Mouse (Mus musculus) kidney, adult 9 months (tissue): ENCODE data around the gene Gm29427.
A peak's percentile ranks its signal among the peaks of the same experiment; 100 is the strongest.

Experiments used
- DNase-seq: peaks from one replicate; pipeline ENCODE4 v3.0.0; 2022

Gene Gm29427

DNA sequence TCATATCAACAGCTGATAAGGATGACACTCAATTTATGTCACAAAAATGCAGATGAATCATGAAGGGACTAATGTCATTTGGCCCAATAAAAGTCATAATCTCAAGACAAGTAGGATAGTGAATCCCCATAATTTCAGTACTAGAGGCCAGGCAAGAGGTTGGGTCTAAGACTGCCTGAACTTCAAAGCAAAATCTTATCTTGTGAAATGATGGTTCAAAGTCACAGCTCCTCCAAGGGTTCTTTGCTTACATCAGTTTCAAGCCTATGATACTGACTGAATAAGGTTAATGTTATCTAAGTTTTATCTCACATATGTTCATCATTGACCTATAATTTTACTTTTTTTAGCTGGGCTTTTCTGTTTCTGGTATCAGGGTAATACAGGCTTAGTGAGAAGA lies 74.6 kb downstream of the Gm29427 start:
- no peak for DNase-seq

GRCm38 (mm10) chr1:130633761-130634410 lies 81.7 kb downstream of the Gm29427 start:
- peak; percentile 69 for DNase-seq

- no peak for DNase-seq
Measured at GRCm38 (mm10) chr1:130633316-130633715, 82.3 kb downstream of the Gm29427 start.

DNA sequence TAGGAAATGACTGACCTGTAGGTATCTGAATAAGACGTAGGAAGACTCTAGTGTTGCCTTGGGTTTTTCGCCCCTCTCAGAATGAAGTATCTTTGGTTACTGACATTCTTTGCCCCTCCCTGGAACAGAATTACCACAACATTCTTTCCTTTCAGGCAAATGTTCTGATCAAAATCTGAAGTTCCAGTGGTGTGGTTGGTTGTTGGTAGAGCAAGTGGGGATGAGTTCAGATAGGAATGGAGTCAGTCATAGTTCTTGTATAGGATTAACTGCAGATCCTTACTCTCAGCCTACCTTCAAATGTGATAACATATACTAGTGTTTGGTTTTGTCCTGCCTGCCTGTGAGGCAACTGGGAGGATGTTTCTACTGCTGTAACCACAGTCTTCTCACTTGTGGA lies 86.1 kb downstream of the Gm29427 start, which contains the start of gene Zp3r:
Gene Zp3r, minus strand, starts transcription at position 101 of the 400 bp plus-strand sequence.
- DNase-seq: no peak
